In the genomic region with DNA sequence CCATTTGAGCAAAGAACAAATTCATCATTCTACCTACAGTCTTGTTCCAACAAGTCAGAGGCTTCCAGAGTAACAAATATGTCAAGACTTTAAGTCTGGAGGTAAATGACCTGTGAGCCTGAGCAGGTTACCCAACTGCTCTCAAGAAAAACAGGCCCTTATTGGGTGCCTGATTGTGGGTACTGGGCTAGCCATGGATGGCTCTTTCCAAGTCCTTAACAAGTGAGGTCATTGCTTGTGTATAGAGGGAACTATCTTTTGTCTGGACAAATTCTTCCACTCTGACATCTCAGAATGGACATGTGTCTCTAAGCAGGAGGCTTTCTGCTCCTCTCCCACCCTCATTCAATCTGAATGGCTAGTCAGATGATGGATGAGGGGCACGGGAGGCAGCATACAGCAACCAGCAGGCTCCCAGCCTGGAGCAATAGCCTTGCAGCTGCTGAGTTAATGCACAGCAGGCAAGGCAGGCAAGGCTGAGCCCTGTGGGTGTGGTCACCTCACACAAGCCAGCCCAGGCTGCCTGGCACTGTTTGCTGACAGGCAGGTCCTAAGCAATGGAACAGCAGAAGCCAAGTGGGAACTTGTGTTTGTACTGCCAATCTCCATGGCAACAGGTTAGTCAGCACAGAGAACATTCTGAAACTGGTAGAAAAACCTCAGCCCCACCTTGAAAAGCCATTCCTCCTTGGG, we compare ENCODE assay signal across 7 mouse cellular contexts. TPM values are rescaled to one million over a fixed set of nuclear protein-coding genes. Genes with fewer than 3 reads are reported as not detected.
DNase-seq lines count a peak whose midpoint lies in the region; ATAC-seq lines count a peak whose summit lies in the region.

No protein-coding gene starts in this region.

- peak overlapping the region; percentile 68 for H3K27ac ChIP-seq in embryonic facial prominence, embryonic 13.5 days
- H3K27ac ChIP-seq in limb, embryonic 10.5 days = peak overlapping the region; percentile 56
- H3K27ac ChIP-seq in midbrain, embryonic 15.5 days = no peak overlapping the region

- no peak overlapping the region for H3K4me3 ChIP-seq in embryonic facial prominence, embryonic 13.5 days
- no peak overlapping the region for H3K4me3 ChIP-seq in limb, embryonic 10.5 days
- H3K4me3 ChIP-seq in midbrain, embryonic 15.5 days = no peak overlapping the region

- peak; percentile 85 for DNase-seq in adrenal gland, adult 2 months
- DNase-seq in heart, adult 8-10 months (ENCODE audit: low spot score) = peak; percentile 73
- DNase-seq in kidney, adult 9 months = peak; percentile 71
- peak; percentile 50 for DNase-seq in limb, embryonic 10.5 days (ENCODE audit: low spot score)
- peak; percentile 74 to 87 for DNase-seq in urinary bladder, postnatal 36 days (ENCODE audit: low spot score in 2 of 2)

- H3K9ac ChIP-seq in embryonic facial prominence, embryonic 13.5 days = 0 out of 2 replicates have a peak overlapping the region, but pooled peaks have one; percentile 16
- no peak overlapping the region for H3K9ac ChIP-seq in midbrain, embryonic 15.5 days

- H3K4me1 ChIP-seq in embryonic facial prominence, embryonic 13.5 days = peaks cover 9% of the 10 kb centered on the region
- peaks cover 10% of the 10 kb centered on the region for H3K4me1 ChIP-seq in limb, embryonic 10.5 days
- H3K4me1 ChIP-seq in midbrain, embryonic 15.5 days = peaks cover 5% of the 10 kb centered on the region; the same call in 1 of the 2 replicates

- H3K4me2 ChIP-seq in embryonic facial prominence, embryonic 13.5 days = no peak overlapping the region
- no peak overlapping the region for H3K4me2 ChIP-seq in midbrain, embryonic 15.5 days

- peak; percentile 85; the same call in 1 of the 2 replicates for ATAC-seq in embryonic facial prominence, embryonic 13.5 days (ENCODE audit: insufficient number of reproducible peaks, insufficient read depth, low FRiP score, low TSS enrichment, low read depth)
- peak; percentile 90 for ATAC-seq in midbrain, embryonic 15.5 days (replicated peaks)

- H3K27me3 ChIP-seq in embryonic facial prominence, embryonic 13.5 days = no peaks in the 10 kb centered on the region
- no peaks in the 10 kb centered on the region for H3K27me3 ChIP-seq in limb, embryonic 10.5 days (ENCODE audit: low read depth, poor library complexity, severe bottlenecking)
- H3K27me3 ChIP-seq in midbrain, embryonic 15.5 days (replicated peaks) = no peaks in the 10 kb centered on the region

- no peaks in the 10 kb centered on the region for H3K9me3 ChIP-seq in embryonic facial prominence, embryonic 13.5 days
- no peaks in the 10 kb centered on the region for H3K9me3 ChIP-seq in limb, embryonic 10.5 days (replicated peaks)
- no peaks in the 10 kb centered on the region for H3K9me3 ChIP-seq in midbrain, embryonic 15.5 days

- no peaks in the 10 kb centered on the region for H3K36me3 ChIP-seq in embryonic facial prominence, embryonic 13.5 days
- H3K36me3 ChIP-seq in limb, embryonic 10.5 days = no peaks in the 10 kb centered on the region
- no peaks in the 10 kb centered on the region for H3K36me3 ChIP-seq in midbrain, embryonic 15.5 days (replicated peaks)

- WGBS in embryonic facial prominence, embryonic 13.5 days = 9% methylated on average over 1 of the region's 1 CpGs
- 0% methylated on average over 1 of the region's 1 CpGs for WGBS in limb, embryonic 10.5 days
- WGBS in midbrain, embryonic 15.5 days = 6% methylated on average over 1 of the region's 1 CpGs

RNA-seq across cellular contexts. Expression of a gene that starts 28.1 kb away (rescaled TPM):
- 10 to 100 TPM; 26.3 to 65.2 TPM for total RNA-seq in adrenal gland, adult 2 months (2021)
- 3.6 and 6.6 TPM in 2 replicates for polyA plus RNA-seq in adrenal gland, adult 2 months (2012; rRNA removed)
- 12.2 and 12.7 TPM in 2 replicates for polyA plus RNA-seq in embryonic facial prominence, embryonic 13.5 days (2015; fragmentation: Nextera tagmentation; extraction: Ambion mirVana)
- 1 to 10 TPM; 6.2 to 9.0 (median 7.7) TPM for total RNA-seq in heart, adult 8-10 months (2022)
- polyA plus RNA-seq in limb, embryonic 10.5 days (2016; fragmentation: Nextera tagmentation; extraction: Ambion mirVana) = 0.89 and 1.8 TPM in 2 replicates
- polyA plus RNA-seq in midbrain, embryonic 15.5 days (2015; fragmentation: Nextera tagmentation; extraction: Ambion mirVana) = 2.1 and 2.5 TPM in 2 replicates

RNA-seq across cellular contexts. Expression of a gene that starts 39.5 kb away (rescaled TPM):
- 1 to 10 TPM in 1 of 2 experiments, under 1 TPM in 1; 0.38 to 1.6 TPM for total RNA-seq in adrenal gland, adult 2 months (2021)
- 0.12 and 0.44 TPM in 2 replicates for polyA plus RNA-seq in adrenal gland, adult 2 months (2012; rRNA removed)
- polyA plus RNA-seq in embryonic facial prominence, embryonic 13.5 days (2015; fragmentation: Nextera tagmentation; extraction: Ambion mirVana) = 19.1 and 21.8 TPM in 2 replicates
- under 1 TPM in 3 of 4 experiments, not detected in 1; 0.24 to 0.63 (median 0.25) TPM for total RNA-seq in heart, adult 8-10 months (2022)
- 27.3 and 33.1 TPM in 2 replicates for polyA plus RNA-seq in limb, embryonic 10.5 days (2016; fragmentation: Nextera tagmentation; extraction: Ambion mirVana)
- polyA plus RNA-seq in midbrain, embryonic 15.5 days (2015; fragmentation: Nextera tagmentation; extraction: Ambion mirVana) = 5.0 and 5.4 TPM in 2 replicates
